In the genomic region with DNA sequence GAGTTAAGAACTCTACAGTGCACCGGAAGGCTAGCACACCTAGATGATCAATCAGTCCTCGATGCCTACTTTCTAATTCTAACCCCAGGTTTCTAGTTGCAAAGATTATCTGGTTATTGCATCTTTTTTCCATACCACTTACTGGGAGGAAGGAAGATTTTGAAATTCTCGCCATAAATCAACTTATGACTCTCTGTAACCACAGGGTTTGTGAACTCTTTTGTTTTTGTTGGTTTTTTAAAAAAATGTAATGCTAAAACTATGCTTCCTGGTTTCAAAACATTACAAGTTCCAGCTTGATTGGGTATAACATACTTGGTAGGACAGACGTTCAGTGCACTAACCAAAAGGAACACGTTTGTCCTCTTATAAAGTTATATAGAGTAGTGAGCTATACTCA, we compare ENCODE assay signal across 8 mouse cellular contexts. TPM values are rescaled to one million over a fixed set of nuclear protein-coding genes. Genes with fewer than 3 reads are reported as not detected.
A peak's percentile ranks its signal among the peaks of the same experiment; 100 is the strongest.
DNase-seq lines count a peak whose midpoint lies in the region; ATAC-seq and TF ChIP-seq lines count a peak whose summit lies in the region.

No protein-coding gene starts in this region.

- no peaks in the 10 kb centered on the region for H3K36me3 ChIP-seq in kidney, embryonic 14.5 days (ENCODE audit: control insufficient read depth, insufficient read depth, low read length)
- H3K36me3 ChIP-seq in E14TG2a.4 (ENCODE audit: insufficient read depth, low read length) (no peaks in the 10 kb centered on the region), macrophage (ENCODE audit: inconsistent target) (no peaks in the 10 kb centered on the region)

- H3K4me2 ChIP-seq in kidney, embryonic 14.5 days (replicated peaks; ENCODE audit: low read depth, low read length): peak overlapping the region; percentile 92

- H3K27ac ChIP-seq in kidney, embryonic 14.5 days (ENCODE audit: low read depth, low read length): no peak overlapping the region
- peak overlapping the region; percentile 86; the same call in 1 of the 2 replicates for H3K27ac ChIP-seq in macrophage

- peaks cover 56% of the 10 kb centered on the region for H3K79me2 ChIP-seq in macrophage (ENCODE audit: inconsistent target)

- no peak for TF ChIP-seq CTCF in E14TG2a.4 (conservative IDR thresholded peaks at IDR 0.05; ENCODE audit: low read length)

- no peak for DNase-seq in kidney, postnatal 10 days
- no peak for DNase-seq in embryo, embryonic 10.5 days (ENCODE audit: low spot score)
- no peak for DNase-seq in kidney, postnatal 25 days
- no peak for DNase-seq in left cerebral cortex, adult 11 months (ENCODE audit: low spot score)

- no peak for ATAC-seq in kidney, embryonic 14.5 days (ENCODE audit: low FRiP score, low TSS enrichment)
- ATAC-seq in granulocyte monocyte progenitor cell, adult 5-6 weeks (replicated peaks; ENCODE audit: poor library complexity, severe bottlenecking): peak; percentile 28

- 55% methylated on average over 5 of the region's 5 CpGs for WGBS in kidney, embryonic 14.5 days
- 0% methylated on average over 5 of the region's 5 CpGs for WGBS in macrophage (ENCODE audit: missing documents)

- no peaks in the 10 kb centered on the region for H3K9me3 ChIP-seq in kidney, embryonic 14.5 days (ENCODE audit: control insufficient read depth, low read length)
- H3K9me3 ChIP-seq in E14TG2a.4 (ENCODE audit: low read length): no peaks in the 10 kb centered on the region

- peak overlapping the region; percentile 74 for H3K4me3 ChIP-seq in kidney, embryonic 14.5 days (ENCODE audit: low read length)
- H3K4me3 ChIP-seq in E14TG2a.4 (replicated peaks; ENCODE audit: low read length) (peak overlapping the region; percentile 90), macrophage (ENCODE audit: inconsistent target) (peak overlapping the region; percentile 88)

- H3K27me3 ChIP-seq in kidney, embryonic 14.5 days (ENCODE audit: control insufficient read depth, insufficient read depth, low read length): no peaks in the 10 kb centered on the region
- no peaks in the 10 kb centered on the region for H3K27me3 ChIP-seq in E14TG2a.4 (ENCODE audit: insufficient read depth, low read length)

- no peak overlapping the region for H3K9ac ChIP-seq in kidney, embryonic 14.5 days (ENCODE audit: low read depth, low read length)

- H3K4me1 ChIP-seq in kidney, embryonic 14.5 days (ENCODE audit: control insufficient read depth, insufficient read depth, low read length): no peaks in the 10 kb centered on the region
- peaks cover 18% of the 10 kb centered on the region for H3K4me1 ChIP-seq in E14TG2a.4 (replicated peaks; ENCODE audit: low read depth, low read length)

RNA-seq across cellular contexts. Expression of gene Cast, which starts 1.7 kb away (rescaled TPM):
- 18.9 and 28.8 TPM in 2 replicates for polyA plus RNA-seq in kidney, embryonic 14.5 days (2014; fragmentation: Nextera tagmentation; extraction: Ambion mirVana)
- 26.0 and 35.4 TPM in 2 replicates for total RNA-seq in granulocyte monocyte progenitor cell, adult 5-6 weeks (2014; fragmentation: Nextera tagmentation)
- total RNA-seq in granulocyte monocyte progenitor cell, adult 5-6 weeks (2017): 56.4 and 68.1 TPM in 2 replicates
- 100 to 1,000 TPM in 23 of 26 experiments, 10 to 100 TPM in 3; 67.1 to 332 (median 175) TPM for total RNA-seq in macrophage (2018; cell fraction: chromatin; rRNA removed)
- 100 to 1,000 TPM in 1 of 26 experiments, 10 to 100 TPM in 25; 60.2 to 102 (median 73.4) TPM for total RNA-seq in macrophage (2018; cell fraction: cytosol; rRNA removed)
- total RNA-seq in macrophage (2018; cell fraction: nucleus; rRNA removed): 100 to 1,000 TPM in 2 of 26 experiments, 10 to 100 TPM in 24; 44.9 to 183 (median 74.5) TPM
- polyA plus RNA-seq in macrophage (2018): 45.0 to 93.3 TPM (median 48.2 TPM) in 3 replicates
